Mouse (Mus musculus) cerebellum, adult 2 months (tissue): ENCODE results near the gene Epb41l1.

ENCODE experiments used
- CTCF ChIP-seq: fragments of 200-500 bp; IDR thresholded peaks from 2 replicates; pipeline ENCODE4 v1.5.1; 2011; ENCODE audit warnings: low read depth, mild to moderate bottlenecking, control low read depth, low read length, moderate library complexity, borderline replicate concordance; ENCODE audit not compliant: insufficient read depth
- POLR2A ChIP-seq: fragments of 200-500 bp; IDR thresholded peaks from 2 replicates; pipeline ENCODE4 v1.6.1; 2011; ENCODE audit warnings: low read length, control low read depth, borderline replicate concordance; ENCODE audit not compliant: insufficient read depth

GRCm38 (mm10) chr2:156518306-156518705 lies 97.6 kb downstream of the Epb41l1 start:
- TF ChIP-seq CTCF (no peak), POLR2A (no peak)
